ENCODE assay signal across 19 mouse cellular contexts in genomic region chr16:10691705-10692104, GRCm38 (mm10).
"Had no signal": no experiment of that assay in that cellular context is flagged by ENCODE, and none has a peak within 500 bp of the region (broad histone marks: within the 10 kb centered on the region; RNA-seq: fewer than 3 reads in every experiment).

No protein-coding gene starts in this region.

- DNase-seq: lung, adult 18-20 months; lung, embryonic 14.5 days; lung, postnatal 10 days; lung, postnatal 4 days; midbrain, embryonic 14.5 days; retina, postnatal 1 day; right cerebral cortex, adult 18-20 months; right cerebral cortex, postnatal 25 days; right cerebral cortex, postnatal 4 days; spleen, adult 18-20 months had no signal

- H3K27me3 ChIP-seq: midbrain, embryonic 12.5 days; neural tube, embryonic 13.5 days; neural tube, embryonic 15.5 days; stomach, embryonic 15.5 days had no signal

- H3K4me3 ChIP-seq: midbrain, embryonic 10.5 days; midbrain, embryonic 12.5 days; myocyte; neural tube, embryonic 13.5 days; neural tube, embryonic 15.5 days; stomach, embryonic 15.5 days had no signal

- ATAC-seq: midbrain, embryonic 16.5 days had no signal

- H3K36me3 ChIP-seq: midbrain, embryonic 10.5 days; midbrain, embryonic 12.5 days; stomach, embryonic 15.5 days had no signal

- H3K27ac ChIP-seq: liver, embryonic 14.5 days; midbrain, embryonic 10.5 days; midbrain, embryonic 12.5 days; neural tube, embryonic 13.5 days; neural tube, embryonic 15.5 days; stomach, embryonic 15.5 days; stomach, postnatal 0 days had no signal

- H3K4me1 ChIP-seq: midbrain, embryonic 10.5 days; midbrain, embryonic 12.5 days had no signal
